Mouse (Mus musculus): ENCODE results near the gene Tgfb3. TPM values are rescaled to one million over a fixed set of nuclear protein-coding genes. Genes with fewer than 3 reads are reported as not detected.

The Tgfb3 gene
- polyA plus RNA-seq, 1 experiment from 2014 or later: 25.8 TPM

- H3K4me1 ChIP-seq: no peaks in the 10 kb centered on the region
- no peaks in the 10 kb centered on the region for H3K27me3 ChIP-seq (replicated peaks)
- H3K4me3 ChIP-seq (replicated peaks): no peak overlapping the region
- no peaks in the 10 kb centered on the region for H3K36me3 ChIP-seq
- H3K27ac ChIP-seq: no peak overlapping the region
- ATAC-seq (ENCODE audit: insufficient read depth, low FRiP score, low read depth): no peak
- H3K9me3 ChIP-seq: no peaks in the 10 kb centered on the region
- H3K4me2 ChIP-seq: no peak overlapping the region
- H3K9ac ChIP-seq: no peak overlapping the region
- WGBS: 80% methylated on average over 8 of the region's 8 CpGs
These were observed 23.8 kb upstream of the Tgfb3 start for GRCm38 (mm10) chr12:86102686-86103085.

GRCm38 (mm10) chr12:86100711-86101110, 21.9 kb upstream of the Tgfb3 start:
- no peaks in the 10 kb centered on the region for H3K4me1 ChIP-seq
- 79% methylated on average over 3 of the region's 3 CpGs for WGBS
- no peak overlapping the region for H3K4me3 ChIP-seq (replicated peaks)

GRCm38 (mm10) chr12:86097781-86098180, 18.9 kb upstream of the Tgfb3 start:
- ATAC-seq (ENCODE audit: insufficient read depth, low FRiP score, low read depth): no peak
- no peaks in the 10 kb centered on the region for H3K4me1 ChIP-seq
- H3K4me2 ChIP-seq: no peak overlapping the region
- no peak overlapping the region for H3K9ac ChIP-seq
- H3K4me3 ChIP-seq (replicated peaks): no peak overlapping the region
- H3K27me3 ChIP-seq (replicated peaks): 0 out of 2 replicates have a peak, but pooled peaks cover 4% of the 10 kb centered on the region
- H3K27ac ChIP-seq: no peak overlapping the region
- 90% methylated on average over 11 of the region's 11 CpGs for WGBS
- H3K36me3 ChIP-seq: no peaks in the 10 kb centered on the region
- H3K9me3 ChIP-seq: no peaks in the 10 kb centered on the region

More at GRCm38 (mm10) chr12:86100711-86101110, 21.9 kb upstream of the Tgfb3 start:
- Histone ChIP-seq H3K4me2 (no peak overlapping the region), H3K27me3 (replicated peaks) (no peaks in the 10 kb centered on the region), H3K9ac (no peak overlapping the region), H3K9me3 (no peaks in the 10 kb centered on the region), H3K36me3 (no peaks in the 10 kb centered on the region), H3K27ac (no peak overlapping the region)
- no peak for ATAC-seq (ENCODE audit: insufficient read depth, low FRiP score, low read depth)

GRCm38 (mm10) chr12:86095806-86096205, 17.0 kb upstream of the Tgfb3 start:
- no peak overlapping the region for H3K4me2 ChIP-seq
- no peaks in the 10 kb centered on the region for H3K9me3 ChIP-seq
- no peaks in the 10 kb centered on the region for H3K36me3 ChIP-seq
- H3K4me3 ChIP-seq (replicated peaks): no peak overlapping the region
- no peak for ATAC-seq (ENCODE audit: insufficient read depth, low FRiP score, low read depth)
- no peak overlapping the region for H3K27ac ChIP-seq
- no peaks in the 10 kb centered on the region for H3K4me1 ChIP-seq
- no peak overlapping the region for H3K9ac ChIP-seq
- H3K27me3 ChIP-seq (replicated peaks): 0 out of 2 replicates have a peak, but pooled peaks cover 7% of the 10 kb centered on the region
- 92% methylated on average over 4 of the region's 4 CpGs for WGBS

GRCm38 (mm10) chr12:86094075-86094474, 15.2 kb upstream of the Tgfb3 start:
- Histone ChIP-seq H3K36me3 (no peaks in the 10 kb centered on the region), H3K27ac (no peak overlapping the region), H3K9me3 (no peaks in the 10 kb centered on the region), H3K4me3 (replicated peaks) (no peak overlapping the region), H3K27me3 (replicated peaks) (0 out of 2 replicates have a peak, but pooled peaks cover 7% of the 10 kb centered on the region), H3K4me1 (no peaks in the 10 kb centered on the region), H3K9ac (no peak overlapping the region), H3K4me2 (no peak overlapping the region)
- ATAC-seq (ENCODE audit: insufficient read depth, low FRiP score, low read depth): no peak
- WGBS: 77% methylated on average over 4 of the region's 4 CpGs

- Histone ChIP-seq H3K4me1 (no peaks in the 10 kb centered on the region), H3K27ac (no peak overlapping the region), H3K9ac (no peak overlapping the region), H3K36me3 (peaks cover 3% of the 10 kb centered on the region; the same call in 1 of the 2 replicates), H3K9me3 (no peaks in the 10 kb centered on the region), H3K4me3 (replicated peaks) (no peak overlapping the region), H3K27me3 (replicated peaks) (0 out of 2 replicates have a peak, but pooled peaks cover 7% of the 10 kb centered on the region), H3K4me2 (no peak overlapping the region)
- no peak for ATAC-seq (ENCODE audit: insufficient read depth, low FRiP score, low read depth)
- WGBS: 69% methylated on average over 18 of the region's 18 CpGs
These were observed 12.8 kb upstream of the Tgfb3 start for GRCm38 (mm10) chr12:86091601-86092132.

GRCm38 (mm10) chr12:86090764-86091163, 11.9 kb upstream of the Tgfb3 start:
- H3K27me3 ChIP-seq (replicated peaks): 0 out of 2 replicates have a peak, but pooled peaks cover 7% of the 10 kb centered on the region
- H3K27ac ChIP-seq: no peak overlapping the region
- H3K36me3 ChIP-seq: peaks cover 3% of the 10 kb centered on the region; the same call in 1 of the 2 replicates
- no peak for ATAC-seq (ENCODE audit: insufficient read depth, low FRiP score, low read depth)
- no peak overlapping the region for H3K9ac ChIP-seq
- H3K9me3 ChIP-seq: no peaks in the 10 kb centered on the region
- WGBS: 84% methylated on average over 4 of the region's 4 CpGs
- no peaks in the 10 kb centered on the region for H3K4me1 ChIP-seq
- H3K4me3 ChIP-seq (replicated peaks): no peak overlapping the region
- no peak overlapping the region for H3K4me2 ChIP-seq

GRCm38 (mm10) chr12:86088042-86088441, 9.2 kb upstream of the Tgfb3 start:
- WGBS: 77% methylated on average over 7 of the region's 7 CpGs
- 0 out of 2 replicates have a peak, but pooled peaks cover 2% of the 10 kb centered on the region for H3K27me3 ChIP-seq (replicated peaks)
- H3K4me2 ChIP-seq: no peak overlapping the region
- no peak overlapping the region for H3K9ac ChIP-seq
- H3K27ac ChIP-seq: no peak overlapping the region
- ATAC-seq (ENCODE audit: insufficient read depth, low FRiP score, low read depth): no peak
- H3K36me3 ChIP-seq: peaks cover 3% of the 10 kb centered on the region; the same call in 1 of the 2 replicates
- H3K4me3 ChIP-seq (replicated peaks): no peak overlapping the region
- no peaks in the 10 kb centered on the region for H3K9me3 ChIP-seq
- peaks cover 4% of the 10 kb centered on the region for H3K4me1 ChIP-seq

- Histone ChIP-seq H3K4me2 (no peak overlapping the region), H3K4me3 (replicated peaks) (no peak overlapping the region), H3K36me3 (peaks cover 3% of the 10 kb centered on the region; the same call in 1 of the 2 replicates), H3K27me3 (replicated peaks) (0 out of 2 replicates have a peak, but pooled peaks cover 2% of the 10 kb centered on the region), H3K9ac (no peak overlapping the region), H3K9me3 (no peaks in the 10 kb centered on the region), H3K27ac (no peak overlapping the region), H3K4me1 (peaks cover 5% of the 10 kb centered on the region)
- ATAC-seq (ENCODE audit: insufficient read depth, low FRiP score, low read depth): no peak
- 42% methylated on average over 8 of the region's 8 CpGs for WGBS
These were observed 7.7 kb upstream of the Tgfb3 start for GRCm38 (mm10) chr12:86086550-86086949.

GRCm38 (mm10) chr12:86085873-86086272, 7.0 kb upstream of the Tgfb3 start:
- Histone ChIP-seq H3K4me1 (peaks cover 5% of the 10 kb centered on the region), H3K27ac (no peak overlapping the region), H3K27me3 (replicated peaks) (no peaks in the 10 kb centered on the region), H3K9ac (no peak overlapping the region), H3K4me2 (no peak overlapping the region), H3K36me3 (peaks cover 3% of the 10 kb centered on the region; the same call in 1 of the 2 replicates), H3K4me3 (replicated peaks) (no peak overlapping the region), H3K9me3 (no peaks in the 10 kb centered on the region)
- WGBS: 86% methylated on average over 7 of the region's 7 CpGs
- ATAC-seq (ENCODE audit: insufficient read depth, low FRiP score, low read depth): no peak

GRCm38 (mm10) chr12:86082481-86083012, 3.7 kb upstream of the Tgfb3 start, which contains the start of gene Ift43:
Gene Ift43, plus strand, starts transcription at chr12:86082541.
- ATAC-seq (ENCODE audit: insufficient read depth, low FRiP score, low read depth): peak; percentile 28
- Histone ChIP-seq H3K36me3 (no peaks in the 10 kb centered on the region), H3K4me3 (replicated peaks) (peak within 1 kb of the TSS; percentile 68), H3K9me3 (no peaks in the 10 kb centered on the region), H3K4me1 (peaks cover 10% of the 10 kb centered on the region), H3K4me2 (peak within 1 kb of the TSS; percentile 52), H3K9ac (peak within 1 kb of the TSS; percentile 40), H3K27me3 (replicated peaks) (no peaks in the 10 kb centered on the region; the same call in 1 of the 2 replicates), H3K27ac (0 out of 2 replicates have a peak within 1 kb of the TSS, but pooled peaks have one; percentile 12)
- WGBS: 0% methylated on average over 35 of the region's 35 CpGs

GRCm38 (mm10) chr12:86079202-86079667, 394 bp upstream of the Tgfb3 start:
- Histone ChIP-seq H3K36me3 (no peaks in the 10 kb centered on the region), H3K4me3 (replicated peaks) (peak overlapping the region; percentile 59), H3K4me2 (peak overlapping the region; percentile 95), H3K9ac (peak overlapping the region; percentile 46; the same call in 1 of the 2 replicates), H3K27me3 (replicated peaks) (peaks cover 5% of the 10 kb centered on the region; the same call in 1 of the 2 replicates), H3K9me3 (no peaks in the 10 kb centered on the region), H3K27ac (peak overlapping the region; percentile 96), H3K4me1 (peaks cover 18% of the 10 kb centered on the region)
- WGBS: under 1% methylated on average over 31 of the region's 31 CpGs
- peak; percentile 71 for ATAC-seq (ENCODE audit: insufficient read depth, low FRiP score, low read depth)

Data from stomach, embryonic 15.5 days (tissue).